Mouse (Mus musculus) kidney, adult 2 months (tissue): ENCODE results near the gene Siah3.

Experiments
- CTCF ChIP-seq: fragments of 200-500 bp; conservative IDR thresholded peaks from 2 replicates; pipeline ENCODE4 v1.5.1; 2011; ENCODE audit warnings: low read depth, mild to moderate bottlenecking, control low read depth, low read length, moderate library complexity, mixed read lengths; ENCODE audit not compliant: insufficient read depth, insufficient read length
- POLR2A ChIP-seq: fragments of 200-500 bp; IDR thresholded peaks from one replicate; pipeline ENCODE4 v1.6.1; 2011; ENCODE audit warnings: low read depth, low read length, control low read depth

GRCm38 (mm10) chr14:75579010-75579409 lies 123.2 kb downstream of the Siah3 start:
- TF ChIP-seq CTCF (no peak), POLR2A (no peak)
